Mouse (Mus musculus): Measurements from ENCODE around the gene Orc1.
A peak's percentile ranks its signal among the peaks of the same experiment; 100 is the strongest.

The Orc1 gene

GRCm38 (mm10) chr4:108629363-108629880 is 50.2 kb downstream of the Orc1 start:
- Histone ChIP-seq H3K27me3 (ENCODE audit: insufficient read depth, low read length) (no peaks in the 10 kb centered on the region), H3K9me3 (ENCODE audit: low read length) (no peaks in the 10 kb centered on the region), H3K4me3 (replicated peaks; ENCODE audit: low read length) (no peak overlapping the region), H3K36me3 (ENCODE audit: insufficient read depth, low read length) (peaks cover 100% of the 10 kb centered on the region), H3K4me1 (replicated peaks; ENCODE audit: low read depth, low read length) (peaks cover 32% of the 10 kb centered on the region)
- no peak for TF ChIP-seq CTCF (conservative IDR thresholded peaks at IDR 0.05; ENCODE audit: low read length)
- no peak for TF ChIP-seq POU5F1 (IDR thresholded peaks at IDR 0.05; ENCODE audit: borderline replicate concordance, low read length)
- TF ChIP-seq NANOG (IDR thresholded peaks at IDR 0.05; ENCODE audit: borderline replicate concordance, low read length), result no peak

GRCm38 (mm10) chr4:108630096-108630495 is 50.9 kb downstream of the Orc1 start:
- TF ChIP-seq CTCF (conservative IDR thresholded peaks at IDR 0.05; ENCODE audit: low read length), result no peak
- no peak for TF ChIP-seq POU5F1 (IDR thresholded peaks at IDR 0.05; ENCODE audit: borderline replicate concordance, low read length)
- no peak for TF ChIP-seq NANOG (IDR thresholded peaks at IDR 0.05; ENCODE audit: borderline replicate concordance, low read length)
- Histone ChIP-seq H3K4me3 (replicated peaks; ENCODE audit: low read length) (no peak overlapping the region), H3K9me3 (ENCODE audit: low read length) (no peaks in the 10 kb centered on the region), H3K4me1 (replicated peaks; ENCODE audit: low read depth, low read length) (peaks cover 39% of the 10 kb centered on the region), H3K27me3 (ENCODE audit: insufficient read depth, low read length) (no peaks in the 10 kb centered on the region), H3K36me3 (ENCODE audit: insufficient read depth, low read length) (peaks cover 98% of the 10 kb centered on the region)

GRCm38 (mm10) chr4:108631616-108632015 is 52.4 kb downstream of the Orc1 start:
- no peak for TF ChIP-seq POU5F1 (IDR thresholded peaks at IDR 0.05; ENCODE audit: borderline replicate concordance, low read length)
- TF ChIP-seq CTCF (conservative IDR thresholded peaks at IDR 0.05; ENCODE audit: low read length), result no peak
- TF ChIP-seq NANOG (IDR thresholded peaks at IDR 0.05; ENCODE audit: borderline replicate concordance, low read length), result no peak
- no peaks in the 10 kb centered on the region for H3K27me3 ChIP-seq (ENCODE audit: insufficient read depth, low read length)
- H3K4me3 ChIP-seq (replicated peaks; ENCODE audit: low read length), result no peak overlapping the region
- peaks cover 54% of the 10 kb centered on the region for H3K4me1 ChIP-seq (replicated peaks; ENCODE audit: low read depth, low read length)
- no peaks in the 10 kb centered on the region for H3K9me3 ChIP-seq (ENCODE audit: low read length)
- peaks cover 93% of the 10 kb centered on the region for H3K36me3 ChIP-seq (ENCODE audit: insufficient read depth, low read length)

GRCm38 (mm10) chr4:108633703-108634102 is 54.5 kb downstream of the Orc1 start:
- TF ChIP-seq CTCF (conservative IDR thresholded peaks at IDR 0.05; ENCODE audit: low read length) (no peak), NANOG (IDR thresholded peaks at IDR 0.05; ENCODE audit: borderline replicate concordance, low read length) (no peak), POU5F1 (IDR thresholded peaks at IDR 0.05; ENCODE audit: borderline replicate concordance, low read length) (no peak)
- Histone ChIP-seq H3K4me1 (replicated peaks; ENCODE audit: low read depth, low read length) (peaks cover 69% of the 10 kb centered on the region), H3K36me3 (ENCODE audit: insufficient read depth, low read length) (peaks cover 80% of the 10 kb centered on the region), H3K9me3 (ENCODE audit: low read length) (no peaks in the 10 kb centered on the region), H3K4me3 (replicated peaks; ENCODE audit: low read length) (0 out of 2 replicates have a peak overlapping the region, but pooled peaks have one; percentile 17), H3K27me3 (ENCODE audit: insufficient read depth, low read length) (no peaks in the 10 kb centered on the region)

GRCm38 (mm10) chr4:108634696-108635095 is 55.5 kb downstream of the Orc1 start:
- H3K9me3 ChIP-seq (ENCODE audit: low read length), result no peaks in the 10 kb centered on the region
- no peak for TF ChIP-seq NANOG (IDR thresholded peaks at IDR 0.05; ENCODE audit: borderline replicate concordance, low read length)
- no peak for TF ChIP-seq CTCF (conservative IDR thresholded peaks at IDR 0.05; ENCODE audit: low read length)
- TF ChIP-seq POU5F1 (IDR thresholded peaks at IDR 0.05; ENCODE audit: borderline replicate concordance, low read length), result no peak

GRCm38 (mm10) chr4:108635101-108635500 is 55.9 kb downstream of the Orc1 start:
- no peaks in the 10 kb centered on the region for H3K27me3 ChIP-seq (ENCODE audit: insufficient read depth, low read length)
- TF ChIP-seq NANOG (IDR thresholded peaks at IDR 0.05; ENCODE audit: borderline replicate concordance, low read length) (peak; percentile 57; the same call in 1 of the 2 replicates), POU5F1 (IDR thresholded peaks at IDR 0.05; ENCODE audit: borderline replicate concordance, low read length) (no peak), CTCF (conservative IDR thresholded peaks at IDR 0.05; ENCODE audit: low read length) (no peak)
- H3K4me1 ChIP-seq (replicated peaks; ENCODE audit: low read depth, low read length), result peaks cover 66% of the 10 kb centered on the region
- H3K36me3 ChIP-seq (ENCODE audit: insufficient read depth, low read length), result peaks cover 66% of the 10 kb centered on the region
- peak overlapping the region; percentile 27; the same call in 1 of the 2 replicates for H3K4me3 ChIP-seq (replicated peaks; ENCODE audit: low read length)
- no peaks in the 10 kb centered on the region for H3K9me3 ChIP-seq (ENCODE audit: low read length)

More at GRCm38 (mm10) chr4:108634696-108635095, 55.5 kb downstream of the Orc1 start:
- Histone ChIP-seq H3K27me3 (ENCODE audit: insufficient read depth, low read length) (no peaks in the 10 kb centered on the region), H3K4me1 (replicated peaks; ENCODE audit: low read depth, low read length) (peaks cover 70% of the 10 kb centered on the region), H3K4me3 (replicated peaks; ENCODE audit: low read length) (peak overlapping the region; percentile 27), H3K36me3 (ENCODE audit: insufficient read depth, low read length) (peaks cover 71% of the 10 kb centered on the region)

- H3K27me3 ChIP-seq (ENCODE audit: insufficient read depth, low read length), result no peaks in the 10 kb centered on the region
- H3K9me3 ChIP-seq (ENCODE audit: low read length), result no peaks in the 10 kb centered on the region
- TF ChIP-seq CTCF (conservative IDR thresholded peaks at IDR 0.05; ENCODE audit: low read length) (no peak), NANOG (IDR thresholded peaks at IDR 0.05; ENCODE audit: borderline replicate concordance, low read length) (no peak), POU5F1 (IDR thresholded peaks at IDR 0.05; ENCODE audit: borderline replicate concordance, low read length) (no peak)
- H3K4me1 ChIP-seq (replicated peaks; ENCODE audit: low read depth, low read length), result peaks cover 66% of the 10 kb centered on the region
- H3K4me3 ChIP-seq (replicated peaks; ENCODE audit: low read length), result no peak overlapping the region
- H3K36me3 ChIP-seq (ENCODE audit: insufficient read depth, low read length), result peaks cover 40% of the 10 kb centered on the region
Observed at GRCm38 (mm10) chr4:108637721-108638120, 58.5 kb downstream of the Orc1 start.

- no peak for TF ChIP-seq CTCF (conservative IDR thresholded peaks at IDR 0.05; ENCODE audit: low read length)
- H3K27me3 ChIP-seq (ENCODE audit: insufficient read depth, low read length), result no peaks in the 10 kb centered on the region
- no peak overlapping the region for H3K4me3 ChIP-seq (replicated peaks; ENCODE audit: low read length)
- no peaks in the 10 kb centered on the region for H3K9me3 ChIP-seq (ENCODE audit: low read length)
- peaks cover 56% of the 10 kb centered on the region for H3K4me1 ChIP-seq (replicated peaks; ENCODE audit: low read depth, low read length)
- H3K36me3 ChIP-seq (ENCODE audit: insufficient read depth, low read length), result peaks cover 30% of the 10 kb centered on the region
Observed at GRCm38 (mm10) chr4:108638752-108639151, 59.5 kb downstream of the Orc1 start.

GRCm38 (mm10) chr4:108664407-108664806 is 85.2 kb downstream of the Orc1 start:
- no peaks in the 10 kb centered on the region for H3K36me3 ChIP-seq (ENCODE audit: insufficient read depth, low read length)

More at GRCm38 (mm10) chr4:108664407-108664806, 85.2 kb downstream of the Orc1 start:
- no peak overlapping the region for H3K4me3 ChIP-seq (replicated peaks; ENCODE audit: low read length)
- TF ChIP-seq CTCF (conservative IDR thresholded peaks at IDR 0.05; ENCODE audit: low read length), result peak; percentile 69
- TF ChIP-seq POU5F1 (IDR thresholded peaks at IDR 0.05; ENCODE audit: borderline replicate concordance, low read length), result no peak
- no peaks in the 10 kb centered on the region for H3K9me3 ChIP-seq (ENCODE audit: low read length)
- H3K4me1 ChIP-seq (replicated peaks; ENCODE audit: low read depth, low read length), result peaks cover 10% of the 10 kb centered on the region
- no peaks in the 10 kb centered on the region for H3K27me3 ChIP-seq (ENCODE audit: insufficient read depth, low read length)
